Mouse (Mus musculus): Measurements from ENCODE around the gene Arid5b.

Arid5b gene

GRCm38 (mm10) chr10:68052307-68052706 is 226.2 kb downstream of the Arid5b start:
- no peak for DNase-seq (ENCODE audit: low spot score)

- DNase-seq (ENCODE audit: low spot score) = no peak
Observed at GRCm38 (mm10) chr10:68051316-68051933, 227.1 kb downstream of the Arid5b start.

GRCm38 (mm10) chr10:68050882-68051281 is 227.7 kb downstream of the Arid5b start:
- no peak for DNase-seq (ENCODE audit: low spot score)

DNA sequence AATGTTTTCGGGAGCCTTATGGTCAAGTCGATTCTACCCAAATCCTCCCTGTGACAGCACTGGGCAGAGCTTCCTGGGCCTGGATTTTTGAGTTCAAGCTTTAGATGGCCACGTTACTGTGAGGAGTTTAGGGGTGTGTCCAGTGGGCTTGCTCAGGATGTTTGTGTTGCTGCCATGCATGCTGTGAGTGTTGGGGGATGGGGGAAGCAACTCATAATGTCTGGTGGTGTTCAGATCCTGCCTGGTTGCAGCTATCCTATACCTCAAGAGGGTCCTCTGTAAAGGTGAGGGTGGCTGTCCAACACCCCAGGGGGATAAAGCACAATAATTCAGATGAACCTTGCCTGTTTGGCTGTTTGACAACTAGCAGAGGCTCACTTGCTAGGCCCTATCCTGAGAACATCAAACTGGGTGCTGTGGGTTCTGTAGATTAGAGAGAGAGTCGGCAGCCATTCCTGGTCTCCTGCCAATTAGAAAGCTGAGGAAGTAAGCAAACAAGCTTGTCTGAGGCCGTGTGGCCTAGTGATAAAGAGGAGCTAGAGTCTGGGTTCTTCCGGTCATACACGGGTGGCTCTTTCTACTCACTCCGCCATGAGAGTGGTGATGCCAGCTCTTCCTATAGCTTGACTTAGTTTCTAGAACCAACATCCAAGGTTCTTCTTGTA is 229.8 kb downstream of the Arid5b start:
- DNase-seq (ENCODE audit: low spot score) = no peak

- DNase-seq (ENCODE audit: low spot score) = no peak
Observed at GRCm38 (mm10) chr10:68044864-68045263, 233.7 kb downstream of the Arid5b start.

DNA sequence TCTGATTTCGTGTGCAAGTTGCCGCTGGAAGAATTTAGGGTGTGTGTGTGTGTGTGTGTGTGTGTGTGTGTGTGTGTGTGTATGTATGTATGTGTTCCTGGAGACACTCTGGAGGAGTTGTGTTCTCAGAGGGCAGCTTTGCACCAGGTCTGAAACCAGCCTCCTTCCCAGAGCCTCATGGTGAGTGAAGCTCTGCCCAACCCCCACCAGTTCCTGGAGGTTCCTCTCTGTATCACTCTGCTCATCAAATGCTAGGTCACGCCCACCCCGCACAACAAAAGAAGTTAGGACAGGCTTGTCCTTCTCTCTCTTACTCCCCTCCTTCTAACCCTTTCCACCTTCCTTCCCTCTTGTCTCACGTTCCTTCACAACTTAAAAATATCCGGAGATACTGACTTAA is 234.6 kb downstream of the Arid5b start:
- no peak for DNase-seq (ENCODE audit: low spot score)
